Mouse (Mus musculus) MEL (cell line): Measurements from ENCODE around the gene Tmem88. TPM values are rescaled to one million over a fixed set of nuclear protein-coding genes. Genes with fewer than 3 reads are reported as not detected.

Source experiments
- DNase-seq: peaks from one replicate; pipeline ENCODE4 v3.0.0; 2011; ENCODE audit warnings: low read depth, low spot score
- H3K27ac ChIP-seq: 2 replicates; pipeline ENCODE4 v1.5.1; 2012; ENCODE audit warnings: low read depth, mild to moderate bottlenecking, control low read depth, low read length, moderate library complexity; ENCODE audit not compliant: control insufficient read depth
- H3K27me3 ChIP-seq, 2 experiments: fragments of 150-350 bp in 1 of 2; sonication (generic) in 1 of 2; 2 replicates each; pipeline ENCODE4 v1.6.1; 2012; ENCODE audit warnings: low read length in 2 of 2, mild to moderate bottlenecking in 2 of 2, improper control_type of control experiment in 1 of 2, moderate library complexity in 1 of 2; ENCODE audit not compliant: insufficient read depth in 2 of 2, control insufficient read depth in 1 of 2
- H3K36me3 ChIP-seq, 2 experiments: 2 replicates each; pipeline ENCODE4 v1.6.1; 2012 to 2014; ENCODE audit warnings: low read length in 2 of 2, improper control_type of control experiment in 1 of 2, inconsistent platforms in 1 of 2, mild to moderate bottlenecking in 1 of 2; ENCODE audit not compliant: insufficient read depth in 2 of 2, control insufficient read depth in 1 of 2
- H3K4me1 ChIP-seq, 2 experiments: fragments of 150-350 bp in 1 of 2; sonication (generic) in 1 of 2; 2 replicates each; pipeline ENCODE4 v1.6.1; 2012; ENCODE audit warnings: low read length in 2 of 2, improper control_type of control experiment in 1 of 2, mild to moderate bottlenecking in 1 of 2; ENCODE audit not compliant: insufficient read depth in 2 of 2, control insufficient read depth in 1 of 2
- H3K4me3 ChIP-seq, 2 experiments: fragments of 150-350 bp in 1 of 2; sonication (generic) in 1 of 2; 2 replicates each; pipeline ENCODE4 v1.5.1; 2012; ENCODE audit warnings: low read depth in 2 of 2, low read length in 2 of 2, mild to moderate bottlenecking in 2 of 2, moderate library complexity in 2 of 2, control low read depth in 1 of 2, improper control_type of control experiment in 1 of 2; ENCODE audit not compliant: control insufficient read depth in 1 of 2, insufficient read depth in 1 of 2
- H3K79me2 ChIP-seq: 2 replicates; pipeline ENCODE4 v1.6.1; 2012; ENCODE audit warnings: mild to moderate bottlenecking, low read length, moderate library complexity; ENCODE audit not compliant: control insufficient read depth, poor library complexity, insufficient read depth
- H3K9ac ChIP-seq: 2 replicates; pipeline ENCODE4 v1.6.1; 2012; ENCODE audit warnings: low read depth, mild to moderate bottlenecking, control low read depth, low read length, moderate library complexity; ENCODE audit not compliant: control insufficient read depth, poor library complexity, severe bottlenecking
- H3K9me3 ChIP-seq: fragments of 150-350 bp; sonication (generic); replicated peaks from 2 replicates; pipeline ENCODE4 v1.6.1; 2012; ENCODE audit warnings: mild to moderate bottlenecking, low read length, improper control_type of control experiment, moderate library complexity; ENCODE audit not compliant: insufficient read depth
- CHD1 ChIP-seq: IDR thresholded peaks from 2 replicates; pipeline ENCODE4 v1.6.1; 2012; ENCODE audit warnings: low read depth, mild to moderate bottlenecking, inconsistent platforms, low read length, improper control_type of control experiment
- CHD2 ChIP-seq: IDR thresholded peaks from 2 replicates; pipeline ENCODE4 v1.6.1; 2011; ENCODE audit warnings: low read length, improper control_type of control experiment
- E2F4 ChIP-seq: IDR thresholded peaks from 2 replicates; pipeline ENCODE4 v1.6.1; 2011; ENCODE audit warnings: low read depth, low read length, improper control_type of control experiment, borderline replicate concordance
- ELF1 ChIP-seq: IDR thresholded peaks from 2 replicates; pipeline ENCODE4 v1.6.1; 2014; ENCODE audit warnings: low read depth, mild to moderate bottlenecking, inconsistent platforms, low read length, improper control_type of control experiment, moderate library complexity
- EP300 ChIP-seq, 2 experiments: IDR thresholded peaks; 2 replicates each; pipeline ENCODE4 v1.6.1; 2011; ENCODE audit warnings: improper control_type of control experiment in 2 of 2, low read length in 2 of 2, low read depth in 1 of 2, mild to moderate bottlenecking in 1 of 2
- ETS1 ChIP-seq: IDR thresholded peaks from 2 replicates; pipeline ENCODE4 v1.6.1; 2012; ENCODE audit warnings: low read depth, mild to moderate bottlenecking, inconsistent platforms, low read length, improper control_type of control experiment, moderate library complexity
- GABPA ChIP-seq: IDR thresholded peaks from 2 replicates; pipeline ENCODE4 v1.6.1; 2012; ENCODE audit warnings: low read depth, mild to moderate bottlenecking, inconsistent platforms, low read length, improper control_type of control experiment, moderate library complexity
- GATA1 ChIP-seq: IDR thresholded peaks from 2 replicates; pipeline ENCODE4 v1.6.1; 2011; ENCODE audit warnings: low read depth, low read length, improper control_type of control experiment
- JUND ChIP-seq: IDR thresholded peaks from 2 replicates; pipeline ENCODE4 v1.6.1; 2011; ENCODE audit warnings: low read depth, mild to moderate bottlenecking, improper control_type of control experiment, low read length
- KAT2A ChIP-seq: conservative IDR thresholded peaks from 2 replicates; pipeline ENCODE4 v1.6.1; 2012; ENCODE audit warnings: low read depth, low read length, improper control_type of control experiment, inconsistent platforms
- MAFK ChIP-seq: IDR thresholded peaks from 2 replicates; pipeline ENCODE4 v1.6.1; 2011; ENCODE audit warnings: low read depth, mild to moderate bottlenecking, low read length, improper control_type of control experiment, borderline replicate concordance
- MAX ChIP-seq: IDR thresholded peaks from 2 replicates; pipeline ENCODE4 v1.6.1; 2011; ENCODE audit warnings: low read length, improper control_type of control experiment
- MAZ ChIP-seq: IDR thresholded peaks from 2 replicates; pipeline ENCODE4 v1.6.1; 2012; ENCODE audit warnings: low read depth, mild to moderate bottlenecking, inconsistent platforms, low read length, improper control_type of control experiment
- MEF2A ChIP-seq: IDR thresholded peaks from 2 replicates; pipeline ENCODE4 v1.6.1; 2014; ENCODE audit warnings: low read depth, mild to moderate bottlenecking, inconsistent platforms, low read length, improper control_type of control experiment; ENCODE audit not compliant: poor library complexity, insufficient replicate concordance, severe bottlenecking; ENCODE audit errors: extremely low read depth
- MXI1 ChIP-seq: IDR thresholded peaks from 2 replicates; pipeline ENCODE4 v1.6.1; 2011; ENCODE audit warnings: mild to moderate bottlenecking, low read depth, low read length, improper control_type of control experiment
- MYB ChIP-seq: IDR thresholded peaks from 2 replicates; pipeline ENCODE4 v1.6.1; 2011; ENCODE audit warnings: mild to moderate bottlenecking, low read depth, low read length, improper control_type of control experiment
- NELFE ChIP-seq: IDR thresholded peaks from 2 replicates; pipeline ENCODE4 v1.6.1; 2011; ENCODE audit warnings: low read depth, low read length, improper control_type of control experiment
- NRF1 ChIP-seq: IDR thresholded peaks from 2 replicates; pipeline ENCODE4 v1.6.1; 2014; ENCODE audit warnings: low read depth, mild to moderate bottlenecking, inconsistent platforms, low read length, improper control_type of control experiment, moderate library complexity; ENCODE audit not compliant: poor library complexity, insufficient read depth, severe bottlenecking
- POLR2A ChIP-seq, 2 experiments: IDR thresholded peaks; 2 replicates each; pipeline ENCODE4 v1.6.1; 2011 to 2012; ENCODE audit warnings: low read length in 2 of 2, mild to moderate bottlenecking in 2 of 2, control low read depth in 1 of 2, improper control_type of control experiment in 1 of 2, low read depth in 1 of 2, moderate library complexity in 1 of 2; ENCODE audit not compliant: control insufficient read depth in 1 of 2, insufficient read depth in 1 of 2, poor library complexity in 1 of 2
- POLR2AphosphoS5 ChIP-seq: IDR thresholded peaks from 2 replicates; pipeline ENCODE4 v1.6.1; 2012; ENCODE audit warnings: low read depth, borderline replicate concordance, mild to moderate bottlenecking, inconsistent platforms, low read length, moderate library complexity, mixed read lengths
- RAD21 ChIP-seq: IDR thresholded peaks from 2 replicates; pipeline ENCODE4 v1.6.1; 2011; ENCODE audit warnings: mild to moderate bottlenecking, low read depth, low read length, improper control_type of control experiment
- TAL1 ChIP-seq: IDR thresholded peaks from 2 replicates; pipeline ENCODE4 v1.6.1; 2012; ENCODE audit warnings: mild to moderate bottlenecking, inconsistent platforms, low read length, moderate library complexity, mixed read lengths
- TBP ChIP-seq: IDR thresholded peaks from 2 replicates; pipeline ENCODE4 v1.8.0; 2011; ENCODE audit warnings: low read depth, low read length, improper control_type of control experiment
- USF1 ChIP-seq: IDR thresholded peaks from 2 replicates; pipeline ENCODE4 v1.6.1; 2014; ENCODE audit warnings: low read depth, mild to moderate bottlenecking, inconsistent platforms, low read length, improper control_type of control experiment, moderate library complexity
- USF2 ChIP-seq, 2 experiments: IDR thresholded peaks; 2 replicates each; pipeline ENCODE4 v1.6.1; 2011 to 2012; ENCODE audit warnings: improper control_type of control experiment in 2 of 2, low read length in 2 of 2, borderline replicate concordance in 1 of 2, inconsistent platforms in 1 of 2, low read depth in 1 of 2, mild to moderate bottlenecking in 1 of 2; ENCODE audit not compliant: insufficient read depth in 1 of 2
- ZC3H11A ChIP-seq: IDR thresholded peaks from 2 replicates; pipeline ENCODE4 v1.6.1; 2012; ENCODE audit warnings: low read depth, mild to moderate bottlenecking, inconsistent platforms, low read length, improper control_type of control experiment
- ZKSCAN1 ChIP-seq: IDR thresholded peaks from 2 replicates; pipeline ENCODE4 v1.6.1; 2012; ENCODE audit warnings: low read depth, mild to moderate bottlenecking, inconsistent platforms, low read length, improper control_type of control experiment, moderate library complexity
- ZMIZ1 ChIP-seq: IDR thresholded peaks from 2 replicates; pipeline ENCODE4 v1.6.1; 2012; ENCODE audit warnings: low read depth, mild to moderate bottlenecking, inconsistent platforms, low read length, improper control_type of control experiment, moderate library complexity
- polyA plus RNA-seq, 2 experiments: library from polyadenylated mRNA; stranded (reverse) in 1 of 2; unstranded in 1 of 2; fragments of >175 nt in 1 of 2; fragments of >200 nt in 1 of 2; gene quantifications; 2 replicates each; pipeline versions ENCODE4 v1.2.1 to v1.2.4; 2012; ENCODE audit warnings: low replicate concordance in 2 of 2, low read depth in 1 of 2; ENCODE audit not compliant: insufficient read length in 2 of 2, insufficient read depth in 1 of 2, missing spikeins in 1 of 2
- total RNA-seq: library from RNA; depleted of rRNA; stranded (reverse); fragments of 300-350 nt; gene quantifications from 2 replicates; pipeline ENCODE4 v1.2.3, GENCODE M21; 2012

The Tmem88 gene
- total and polyA plus RNA-seq, 3 experiments, result 0.39 to 0.45 TPM; not detected in 1

DNA sequence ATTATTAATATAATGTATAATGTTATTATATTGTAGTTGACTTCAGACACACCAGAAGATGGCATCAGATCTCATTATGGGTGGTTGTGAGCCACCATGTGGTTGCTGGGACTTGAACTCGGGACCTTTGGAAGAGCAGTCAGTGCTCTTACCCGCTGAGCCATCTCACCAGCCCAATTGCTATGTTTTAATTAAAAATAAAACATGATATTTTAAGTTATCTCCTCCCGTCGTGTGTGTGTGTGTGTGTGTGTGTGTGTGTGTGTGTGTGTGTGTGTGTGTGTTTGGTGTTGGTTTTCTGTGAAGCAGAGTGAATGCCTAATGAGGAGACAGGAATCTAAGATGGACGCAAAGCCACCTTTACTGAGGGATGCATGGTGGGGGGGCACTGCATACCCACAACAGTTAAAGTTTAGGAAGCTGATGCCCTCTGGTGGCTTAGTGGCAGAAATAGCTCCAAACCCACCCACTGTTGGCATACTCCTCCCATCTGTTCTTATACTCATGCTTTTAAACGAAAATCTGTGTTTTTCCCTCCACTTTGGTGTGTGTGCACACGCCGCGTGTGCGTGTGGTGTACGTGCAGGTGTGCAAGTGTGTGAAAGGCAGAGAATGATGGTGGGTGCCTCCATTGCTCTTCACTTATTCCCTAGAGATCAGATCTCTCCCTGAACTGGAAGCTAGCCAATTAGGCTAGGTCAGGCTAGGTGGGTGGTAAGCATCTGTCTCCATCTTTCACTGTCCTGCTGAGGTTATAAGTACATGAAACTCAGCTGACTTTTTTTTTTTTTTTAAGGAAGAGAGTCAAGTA, 34.0 kb upstream of the Tmem88 start (continued):
- TF ChIP-seq EP300 (IDR thresholded peaks at IDR 0.05; ENCODE audit: low read depth in 1 of 2, low read length in 2 of 2) (no peak), POLR2A (IDR thresholded peaks at IDR 0.05; ENCODE audit: control insufficient read depth in 1 of 2, insufficient read depth in 1 of 2, low read depth in 1 of 2, low read length in 2 of 2, poor library complexity in 1 of 2) (no peak), ZC3H11A (peak; percentile 95), MAFK (no peak), ELF1 (no peak), GATA1 (no peak), USF2 (IDR thresholded peaks at IDR 0.05; ENCODE audit: borderline replicate concordance in 1 of 2, insufficient read depth in 1 of 2, low read depth in 1 of 2, low read length in 2 of 2) (no peak), MYB (no peak), RAD21 (peak; percentile 94), TAL1 (no peak), ETS1 (no peak), ZMIZ1 (no peak), NRF1 (no peak), MEF2A (no peak), JUND (no peak), POLR2AphosphoS5 (no peak), TBP (peak; percentile 93), E2F4 (no peak), GABPA (no peak), NELFE (no peak)

DNA sequence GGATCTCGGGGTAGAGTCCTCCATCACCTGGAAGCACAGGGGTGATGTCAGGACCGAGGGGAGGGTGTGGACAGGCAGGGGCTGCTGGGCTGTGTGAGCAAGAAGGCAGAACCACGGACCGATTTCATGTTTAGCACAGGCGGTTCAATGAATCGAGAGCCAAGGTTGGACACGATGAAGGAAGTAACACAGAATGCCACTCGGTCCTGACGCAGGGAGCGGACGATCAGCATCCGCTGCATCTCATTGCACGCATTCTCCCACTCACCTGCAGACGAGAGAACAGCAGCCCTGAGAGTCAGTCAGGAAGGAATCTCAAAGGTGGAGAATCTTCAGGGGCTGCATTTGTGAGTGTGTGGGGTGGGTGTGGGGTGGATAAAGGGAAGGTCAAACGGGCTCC, 32.6 kb upstream of the Tmem88 start:
- TF ChIP-seq MXI1 (no peak), KAT2A (no peak), CHD1 (no peak), MAFK (no peak), MAX (no peak), ZKSCAN1 (no peak), JUND (no peak), USF1 (no peak), POLR2A (IDR thresholded peaks at IDR 0.05; ENCODE audit: control insufficient read depth in 1 of 2, insufficient read depth in 1 of 2, low read depth in 1 of 2, low read length in 2 of 2, poor library complexity in 1 of 2) (no peak), MAZ (no peak), GATA1 (no peak), CHD2 (no peak), EP300 (IDR thresholded peaks at IDR 0.05; ENCODE audit: low read depth in 1 of 2, low read length in 2 of 2) (no peak), MEF2A (no peak), RAD21 (no peak)
- H3K36me3 ChIP-seq, result peaks cover 0 to 4% of the 10 kb centered on the region in 2 experiments; a peak in 2 of 4 replicates
- peaks cover 0 to 6% of the 10 kb centered on the region in 2 experiments; a peak in 2 of 4 replicates for H3K27me3 ChIP-seq
- no peak for DNase-seq
- H3K4me1 ChIP-seq, result peaks cover 3 to 14% of the 10 kb centered on the region in 2 experiments
- no peaks in the 10 kb centered on the region for H3K79me2 ChIP-seq
- no peaks in the 10 kb centered on the region for H3K9me3 ChIP-seq
- no peak overlapping the region for H3K9ac ChIP-seq
- no peak overlapping the region for H3K27ac ChIP-seq
- no peak overlapping the region for H3K4me3 ChIP-seq
